Mouse (Mus musculus) kidney, embryonic 14.5 days (tissue): Measurements from ENCODE around the gene Alg14. TPM values are rescaled to one million over a fixed set of nuclear protein-coding genes. Genes with fewer than 3 reads are reported as not detected.

Source experiments
- ATAC-seq: fragments of 200-750 bp; cut with Nextera tagmentation; 2 replicates; pipeline ENCODE4 v1.8.0; 2017; ENCODE audit warnings: moderate number of reproducible peaks, mild to moderate bottlenecking, moderate TSS enrichment, moderate library complexity; ENCODE audit not compliant: low FRiP score, low TSS enrichment
- H3K27ac ChIP-seq: fragments of 300-500 bp; sonication (generic); 2 replicates; pipeline ENCODE4 v1.5.1; 2014; ENCODE audit warnings: low read depth, mild to moderate bottlenecking, low read length, moderate library complexity, mixed read lengths
- H3K27me3 ChIP-seq: fragments of 300-500 bp; sonication (generic); 2 replicates; pipeline ENCODE4 v1.6.1; 2014; ENCODE audit warnings: mild to moderate bottlenecking, low read length; ENCODE audit not compliant: control insufficient read depth, insufficient read depth
- H3K36me3 ChIP-seq: fragments of 300-500 bp; sonication (generic); 2 replicates; pipeline ENCODE4 v1.6.1; 2014; ENCODE audit warnings: low read length, mixed read lengths; ENCODE audit not compliant: control insufficient read depth, insufficient read depth
- H3K4me1 ChIP-seq: fragments of 300-500 bp; sonication (generic); 2 replicates; pipeline ENCODE4 v1.6.1; 2014; ENCODE audit warnings: low read length, mixed read lengths; ENCODE audit not compliant: control insufficient read depth, insufficient read depth
- H3K4me2 ChIP-seq: fragments of 300-500 bp; sonication (generic); replicated peaks from 2 replicates; pipeline ENCODE4 v1.6.1; 2014; ENCODE audit warnings: low read depth, mild to moderate bottlenecking, low read length
- H3K4me3 ChIP-seq: fragments of 300-500 bp; sonication (generic); 2 replicates; pipeline ENCODE4 v1.5.1; 2014; ENCODE audit warnings: mild to moderate bottlenecking, low read length
- H3K9ac ChIP-seq: fragments of 300-500 bp; sonication (generic); 2 replicates; pipeline ENCODE4 v1.6.1; 2014; ENCODE audit warnings: low read depth, mild to moderate bottlenecking, low read length, moderate library complexity
- H3K9me3 ChIP-seq: fragments of 300-500 bp; sonication (generic); 2 replicates; pipeline ENCODE4 v1.6.1; 2016; ENCODE audit warnings: low read length; ENCODE audit not compliant: control insufficient read depth
- WGBS: fragments of 180-500 bp; shearing (Covaris S2); extraction: QIAGEN DNeasy Blood & Tissue Kit; methylation state at CpG from one replicate; pipeline ENCODE4 v1.1.7; 2014; 5-methylcytosine and 5-hydroxymethylcytosine counted together
- polyA plus RNA-seq: library from polyadenylated mRNA; unstranded; fragments of >200 nt; fragmentation: Nextera tagmentation; extraction: Ambion mirVana; gene quantifications from 2 replicates; pipeline ENCODE4 v1.2.1, GENCODE M21; 2014

Gene Alg14
- polyA plus RNA-seq, 1 experiment from 2014 or later, result 41.3 TPM

DNA sequence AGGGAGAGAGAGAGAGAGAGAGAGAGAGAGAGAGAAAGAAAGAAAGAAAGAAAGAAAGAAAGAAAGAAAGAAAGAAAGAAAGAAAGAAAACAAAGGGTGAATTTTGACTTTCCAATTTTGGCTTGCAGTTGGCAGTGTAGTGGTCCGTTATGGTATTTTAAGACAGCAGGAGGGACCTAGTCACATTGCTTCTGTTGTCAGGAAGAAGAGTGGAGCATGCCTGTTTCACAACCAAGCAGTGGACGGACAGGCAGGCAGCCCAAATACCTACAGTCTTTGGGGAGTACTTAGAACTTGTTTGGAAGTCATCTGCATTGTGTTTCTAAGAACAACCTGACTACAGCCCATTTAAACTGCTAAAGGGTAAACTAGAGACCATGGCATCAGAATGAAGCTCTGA lies 47.1 kb downstream of the Alg14 start:
- no peak overlapping the region for H3K4me3 ChIP-seq
- no peak overlapping the region for H3K4me2 ChIP-seq
- 50% methylated on average over 2 of the region's 2 CpGs for WGBS
- no peaks in the 10 kb centered on the region for H3K27me3 ChIP-seq
- no peaks in the 10 kb centered on the region for H3K9me3 ChIP-seq
- no peak for ATAC-seq
- no peak overlapping the region for H3K27ac ChIP-seq
- H3K4me1 ChIP-seq, result peaks cover 3% of the 10 kb centered on the region
- H3K9ac ChIP-seq, result no peak overlapping the region
- no peaks in the 10 kb centered on the region for H3K36me3 ChIP-seq

GRCm38 (mm10) chr3:121340321-121340761 lies 48.8 kb downstream of the Alg14 start:
- H3K9ac ChIP-seq, result no peak overlapping the region
- no peak overlapping the region for H3K4me3 ChIP-seq
- 44% methylated on average over 7 of the region's 7 CpGs for WGBS
- peaks cover 10% of the 10 kb centered on the region for H3K4me1 ChIP-seq
- H3K36me3 ChIP-seq, result no peaks in the 10 kb centered on the region
- ATAC-seq, result no peak
- H3K27ac ChIP-seq, result peak overlapping the region; percentile 19; the same call in 1 of the 2 replicates
- H3K9me3 ChIP-seq, result no peaks in the 10 kb centered on the region
- H3K27me3 ChIP-seq, result no peaks in the 10 kb centered on the region
- H3K4me2 ChIP-seq, result no peak overlapping the region

GRCm38 (mm10) chr3:121343224-121343623 lies 51.7 kb downstream of the Alg14 start:
- Histone ChIP-seq H3K27me3 (no peaks in the 10 kb centered on the region), H3K4me3 (no peak overlapping the region), H3K27ac (no peak overlapping the region), H3K4me2 (no peak overlapping the region), H3K4me1 (peaks cover 8% of the 10 kb centered on the region; the same call in 1 of the 2 replicates), H3K9me3 (no peaks in the 10 kb centered on the region), H3K9ac (no peak overlapping the region), H3K36me3 (no peaks in the 10 kb centered on the region)
- 90% methylated on average over 7 of the region's 7 CpGs for WGBS
- ATAC-seq, result no peak

DNA sequence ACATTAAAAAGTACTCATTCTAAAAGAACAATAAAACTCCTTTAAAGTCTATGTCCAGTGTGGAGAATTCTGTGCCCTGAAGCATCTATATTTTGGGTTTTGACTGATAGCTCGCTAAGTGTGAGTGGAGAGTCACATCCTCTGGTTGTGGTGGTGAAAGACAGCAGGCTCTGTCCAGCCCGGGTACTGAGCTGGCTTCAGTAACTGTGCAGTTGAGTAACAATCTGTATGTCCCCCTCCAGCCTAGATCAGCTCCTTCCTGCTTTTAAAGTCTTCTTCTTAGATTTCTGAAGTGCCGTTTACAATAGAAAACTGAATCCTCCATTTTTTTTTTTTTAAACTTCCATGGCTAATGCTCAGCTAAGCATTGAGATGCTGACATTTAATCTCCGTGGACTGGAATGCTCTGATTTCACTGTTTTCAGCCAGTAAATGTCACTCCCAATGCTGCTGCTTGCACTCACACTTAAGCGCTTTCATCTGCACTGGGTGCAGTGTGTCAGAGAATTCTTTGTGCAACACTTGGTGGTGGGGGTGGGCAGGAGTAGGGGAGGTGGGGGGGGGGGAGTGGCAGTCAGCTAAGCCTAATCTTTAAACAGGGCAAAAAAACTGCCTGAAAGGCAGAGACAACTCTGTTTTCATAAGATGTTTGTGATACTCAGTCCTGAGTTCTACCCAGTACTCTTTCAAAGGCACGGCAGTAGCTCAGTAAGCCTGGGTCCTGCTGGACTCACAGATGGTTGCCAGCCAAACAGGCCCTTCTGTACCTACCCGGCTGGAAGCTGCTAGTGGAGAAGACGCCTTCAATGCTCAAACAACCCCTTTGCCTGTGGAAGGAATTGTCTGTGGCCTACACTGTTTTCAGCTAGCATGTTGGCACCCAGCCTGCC lies 52.7 kb downstream of the Alg14 start:
- Histone ChIP-seq H3K36me3 (no peaks in the 10 kb centered on the region), H3K4me2 (no peak overlapping the region), H3K9ac (no peak overlapping the region), H3K9me3 (no peaks in the 10 kb centered on the region), H3K4me1 (peaks cover 8% of the 10 kb centered on the region; the same call in 1 of the 2 replicates), H3K4me3 (no peak overlapping the region), H3K27me3 (no peaks in the 10 kb centered on the region), H3K27ac (peak overlapping the region; percentile 24; the same call in 1 of the 2 replicates)
- peak; percentile 68 for ATAC-seq
- 22% methylated on average over 8 of the region's 8 CpGs for WGBS

GRCm38 (mm10) chr3:121344951-121345642 lies 53.5 kb downstream of the Alg14 start:
- ATAC-seq, result no peak; the same call in 1 of the 2 replicates
- 42% methylated on average over 11 of the region's 11 CpGs for WGBS
- Histone ChIP-seq H3K4me3 (no peak overlapping the region), H3K27me3 (no peaks in the 10 kb centered on the region), H3K36me3 (no peaks in the 10 kb centered on the region), H3K4me1 (peaks cover 8% of the 10 kb centered on the region; the same call in 1 of the 2 replicates), H3K27ac (peak overlapping the region; percentile 24; the same call in 1 of the 2 replicates), H3K9ac (no peak overlapping the region), H3K4me2 (no peak overlapping the region), H3K9me3 (no peaks in the 10 kb centered on the region)

GRCm38 (mm10) chr3:121345643-121346000 lies 54.0 kb downstream of the Alg14 start:
- Histone ChIP-seq H3K36me3 (no peaks in the 10 kb centered on the region), H3K9ac (no peak overlapping the region; the same call in 1 of the 2 replicates), H3K27me3 (no peaks in the 10 kb centered on the region), H3K27ac (peak overlapping the region; percentile 24; the same call in 1 of the 2 replicates), H3K4me2 (no peak overlapping the region), H3K9me3 (no peaks in the 10 kb centered on the region), H3K4me3 (no peak overlapping the region), H3K4me1 (peaks cover 8% of the 10 kb centered on the region; the same call in 1 of the 2 replicates)
- ATAC-seq, result no peak
- WGBS, result 67% methylated on average over 6 of the region's 6 CpGs

- H3K4me3 ChIP-seq, result no peak overlapping the region
- H3K27me3 ChIP-seq, result no peaks in the 10 kb centered on the region
- ATAC-seq, result no peak
- no peaks in the 10 kb centered on the region for H3K9me3 ChIP-seq
- H3K4me1 ChIP-seq, result peaks cover 8% of the 10 kb centered on the region; the same call in 1 of the 2 replicates
- H3K27ac ChIP-seq, result no peak overlapping the region
- 85% methylated on average over 12 of the region's 12 CpGs for WGBS
- H3K4me2 ChIP-seq, result no peak overlapping the region
- no peaks in the 10 kb centered on the region for H3K36me3 ChIP-seq
- no peak overlapping the region for H3K9ac ChIP-seq
These were observed 55.1 kb downstream of the Alg14 start for GRCm38 (mm10) chr3:121346507-121347267.

- Histone ChIP-seq H3K27me3 (no peaks in the 10 kb centered on the region), H3K9ac (no peak overlapping the region), H3K9me3 (no peaks in the 10 kb centered on the region), H3K27ac (no peak overlapping the region), H3K36me3 (no peaks in the 10 kb centered on the region), H3K4me3 (no peak overlapping the region), H3K4me2 (no peak overlapping the region), H3K4me1 (peaks cover 8% of the 10 kb centered on the region; the same call in 1 of the 2 replicates)
- 81% methylated on average over 6 of the region's 6 CpGs for WGBS
- no peak for ATAC-seq
These were observed 57.2 kb downstream of the Alg14 start for GRCm38 (mm10) chr3:121348792-121349191.
